Mouse (Mus musculus) T-helper 17 cell (primary cell): ENCODE data around the gene Tmed10.

ENCODE experiments used
- in situ Hi-C, 2 experiments: fragments of 300-600 bp; cut with MboI, MseI; formaldehyde crosslinking; loops; 1 replicate in 1 of 2; 2 replicates in 1 of 2; pipeline ENCODE4 v1.15.1; 2025; ENCODE audit warnings: high pct_unique_total_duplicates in 2 of 2

Gene Tmed10

GRCm38 (mm10) chr12:85374561-85375272, at the start of gene Tmed10:
Gene Tmed10, minus strand, starts transcription at chr12:85374847.
- in situ Hi-C loops = loop anchor here in 1 of 2 experiments (10.0 kb wide), 1 partner anchor 110 kb away; no protein-coding TSS in a partner anchor

GRCm38 (mm10) chr12:85423236-85423635, 48.6 kb upstream of the Tmed10 start:
- in situ Hi-C loops = loop anchor here in 1 of 2 experiments (10.0 kb wide), 1 partner anchor 1488 kb away; no protein-coding TSS in a partner anchor

GRCm38 (mm10) chr12:85422536-85422935, 47.9 kb upstream of the Tmed10 start:
- in situ Hi-C loops = loop anchor here in 1 of 2 experiments (10.0 kb wide), 1 partner anchor 1488 kb away; no protein-coding TSS in a partner anchor

DNA sequence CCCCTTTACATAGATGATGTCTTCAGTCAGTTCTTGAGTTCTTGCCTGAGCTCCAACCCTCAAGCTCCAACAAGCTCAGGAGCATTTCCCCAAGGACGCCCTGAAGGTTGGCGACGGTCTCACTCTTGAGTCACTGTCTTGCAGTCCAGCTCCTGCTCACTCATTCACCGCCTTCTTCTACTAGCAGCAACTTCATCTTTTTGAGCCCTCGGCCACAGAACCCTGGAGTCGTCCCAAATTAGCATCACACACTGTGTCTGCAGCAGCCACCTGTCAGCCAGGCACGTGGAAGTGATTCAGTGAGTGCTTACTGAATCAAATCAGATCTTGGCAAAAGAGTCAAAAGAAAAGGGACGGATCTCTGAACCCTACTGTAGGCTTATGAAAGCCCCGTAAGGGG, 46.3 kb upstream of the Tmed10 start:
- in situ Hi-C loops = loop anchor here in 1 of 2 experiments (10.0 kb wide), 1 partner anchor 1486 kb away; no protein-coding TSS in a partner anchor

- in situ Hi-C loops = loop anchor here in 1 of 2 experiments (10.0 kb wide), 1 partner anchor 1787 kb away; the partner anchor contains the start of gene Tmed8
Observed at GRCm38 (mm10) chr12:85417845-85418244, 43.2 kb upstream of the Tmed10 start.

- in situ Hi-C loops = loop anchor here in 1 of 2 experiments (10.0 kb wide), 1 partner anchor 1789 kb away; the partner anchor contains the start of gene Tmed8
Observed at GRCm38 (mm10) chr12:85416298-85416697, 41.7 kb upstream of the Tmed10 start.

DNA sequence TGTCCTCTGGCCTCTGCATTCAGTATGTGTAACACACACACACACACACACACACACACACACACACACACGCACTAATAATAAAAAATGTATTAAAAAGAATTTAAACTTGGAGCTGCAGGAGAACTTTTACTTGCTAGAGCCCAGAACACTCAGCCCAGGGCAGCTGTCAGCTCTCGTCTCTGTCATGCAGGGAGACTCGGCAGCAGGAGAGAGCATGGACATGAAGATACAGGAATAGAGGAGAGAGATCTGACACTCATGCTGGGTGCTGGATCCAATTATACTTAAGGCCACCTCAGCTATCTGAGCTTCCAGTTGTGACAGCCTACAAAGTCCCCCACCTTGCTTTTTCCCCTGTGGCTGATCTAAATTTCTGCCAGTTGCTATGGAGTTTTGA, 41.2 kb upstream of the Tmed10 start:
- in situ Hi-C loops = loop anchor here in 1 of 2 experiments (10.0 kb wide), 1 partner anchor 1789 kb away; the partner anchor contains the start of gene Tmed8

- in situ Hi-C loops = loop anchor here in 1 of 2 experiments (10.0 kb wide), 1 partner anchor 1794 kb away; the partner anchor contains the start of gene Tmed8
Observed at GRCm38 (mm10) chr12:85411136-85411535, 36.5 kb upstream of the Tmed10 start.

DNA sequence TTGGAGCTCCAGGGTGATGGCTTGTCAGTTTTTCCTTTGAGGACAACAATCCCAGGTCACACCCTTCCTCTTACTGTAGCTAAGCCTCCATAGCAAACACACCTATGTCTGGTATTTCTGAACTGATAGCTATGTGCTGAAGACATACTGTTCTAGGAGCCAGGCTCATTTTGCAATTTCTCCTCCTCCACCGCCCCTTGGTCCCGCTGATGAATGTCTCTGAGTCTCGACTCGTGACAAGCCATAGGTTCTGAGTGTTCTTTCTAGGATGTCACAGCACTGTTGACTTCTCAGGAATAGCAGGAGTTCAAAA, 23.3 kb upstream of the Tmed10 start:
- in situ Hi-C loops = no loop called here

GRCm38 (mm10) chr12:85397063-85397959, 22.7 kb upstream of the Tmed10 start:
- in situ Hi-C loops = no loop called here

- in situ Hi-C loops = no loop called here
Observed at GRCm38 (mm10) chr12:85393981-85394380, 19.3 kb upstream of the Tmed10 start.

GRCm38 (mm10) chr12:85393526-85393925, 18.9 kb upstream of the Tmed10 start:
- in situ Hi-C loops = no loop called here

- in situ Hi-C loops = no loop called here
Observed at GRCm38 (mm10) chr12:85391148-85391547, 16.5 kb upstream of the Tmed10 start.

DNA sequence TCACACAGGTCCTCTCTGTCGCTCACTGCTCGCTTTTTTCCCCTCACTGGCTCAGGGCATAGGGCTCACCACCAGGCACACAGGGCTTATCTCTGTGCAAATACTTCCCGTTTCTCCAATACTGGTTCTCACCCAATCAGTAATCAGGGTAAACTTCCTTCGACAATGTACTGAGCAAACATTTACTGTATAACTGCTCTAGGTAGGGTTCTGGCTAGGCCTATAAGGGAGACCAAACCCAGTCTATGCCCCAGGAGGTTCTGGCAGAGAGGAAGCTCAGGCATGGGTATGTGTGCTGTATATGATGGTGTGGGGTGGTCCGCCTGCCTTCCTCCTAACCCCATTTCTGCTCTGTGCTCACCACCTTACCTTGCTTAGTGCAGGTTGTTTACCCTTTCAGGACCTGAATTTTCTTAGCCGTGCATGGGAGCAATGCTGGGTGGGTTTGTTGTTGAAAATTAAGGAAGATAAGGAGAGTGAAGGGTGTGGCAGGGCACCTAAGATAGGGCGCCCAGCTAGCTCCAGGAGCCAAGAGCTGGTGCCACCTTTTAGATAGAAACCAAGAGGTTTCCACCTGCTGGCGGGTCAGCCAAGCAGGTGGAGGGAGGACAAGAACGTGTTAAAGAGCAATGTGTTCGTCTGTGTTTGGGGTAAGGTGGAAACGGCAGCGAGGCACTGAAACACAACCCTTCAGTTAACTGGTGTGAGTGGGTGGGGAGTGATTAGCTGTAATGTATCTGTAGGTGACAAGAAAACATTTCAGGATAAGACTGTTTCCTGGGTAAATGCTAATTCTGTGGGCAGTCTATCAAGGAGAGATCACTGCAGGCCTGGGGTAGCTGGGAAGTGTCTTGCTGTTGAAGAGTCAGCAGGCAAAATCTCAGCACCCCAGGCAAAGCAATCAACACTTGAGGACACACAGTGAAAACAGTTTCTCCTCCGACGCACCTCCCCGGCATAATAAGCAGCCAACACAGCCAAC, 14.8 kb upstream of the Tmed10 start:
- in situ Hi-C loops = loop anchor here in 1 of 2 experiments (10.0 kb wide), 1 partner anchor 95 kb away; no protein-coding TSS in a partner anchor

- in situ Hi-C loops = loop anchor here in 1 of 2 experiments (10.0 kb wide), 1 partner anchor 99 kb away; no protein-coding TSS in a partner anchor
Observed at GRCm38 (mm10) chr12:85385995-85386375, 11.3 kb upstream of the Tmed10 start.

DNA sequence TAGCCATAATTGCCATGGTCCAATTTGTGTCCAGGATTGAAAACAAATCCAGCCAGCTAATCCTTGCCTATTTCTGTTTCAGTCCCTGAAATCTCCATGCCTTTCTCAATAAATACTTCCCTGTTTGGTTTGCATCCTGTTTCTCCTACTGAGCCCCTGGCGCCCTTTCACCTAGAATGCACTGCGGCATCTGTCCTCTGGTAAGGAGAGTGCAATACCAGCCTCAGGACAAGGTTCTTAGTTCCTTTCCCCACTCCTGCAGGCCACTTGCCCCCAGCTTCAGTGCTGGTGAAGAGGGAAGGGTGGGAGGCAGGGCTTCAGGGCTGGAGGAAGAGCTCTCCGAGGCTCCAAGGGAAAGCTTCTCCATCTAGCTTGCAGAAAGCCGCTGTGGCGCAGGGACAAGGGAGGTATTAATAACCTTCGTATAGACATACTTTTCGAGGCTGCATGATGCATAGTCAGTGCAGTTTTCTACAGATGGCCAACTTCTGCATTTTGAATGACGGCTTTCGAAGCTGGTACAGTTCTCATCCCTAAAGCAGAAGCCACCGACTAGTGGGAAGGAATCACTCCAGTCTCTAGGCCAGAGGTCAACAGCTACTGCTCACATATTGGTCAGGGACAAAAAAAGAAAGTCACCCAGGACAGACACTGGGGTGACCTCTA, 10.8 kb upstream of the Tmed10 start:
- in situ Hi-C loops = loop anchor here in 1 of 2 experiments (10.0 kb wide), 1 partner anchor 99 kb away; no protein-coding TSS in a partner anchor

DNA sequence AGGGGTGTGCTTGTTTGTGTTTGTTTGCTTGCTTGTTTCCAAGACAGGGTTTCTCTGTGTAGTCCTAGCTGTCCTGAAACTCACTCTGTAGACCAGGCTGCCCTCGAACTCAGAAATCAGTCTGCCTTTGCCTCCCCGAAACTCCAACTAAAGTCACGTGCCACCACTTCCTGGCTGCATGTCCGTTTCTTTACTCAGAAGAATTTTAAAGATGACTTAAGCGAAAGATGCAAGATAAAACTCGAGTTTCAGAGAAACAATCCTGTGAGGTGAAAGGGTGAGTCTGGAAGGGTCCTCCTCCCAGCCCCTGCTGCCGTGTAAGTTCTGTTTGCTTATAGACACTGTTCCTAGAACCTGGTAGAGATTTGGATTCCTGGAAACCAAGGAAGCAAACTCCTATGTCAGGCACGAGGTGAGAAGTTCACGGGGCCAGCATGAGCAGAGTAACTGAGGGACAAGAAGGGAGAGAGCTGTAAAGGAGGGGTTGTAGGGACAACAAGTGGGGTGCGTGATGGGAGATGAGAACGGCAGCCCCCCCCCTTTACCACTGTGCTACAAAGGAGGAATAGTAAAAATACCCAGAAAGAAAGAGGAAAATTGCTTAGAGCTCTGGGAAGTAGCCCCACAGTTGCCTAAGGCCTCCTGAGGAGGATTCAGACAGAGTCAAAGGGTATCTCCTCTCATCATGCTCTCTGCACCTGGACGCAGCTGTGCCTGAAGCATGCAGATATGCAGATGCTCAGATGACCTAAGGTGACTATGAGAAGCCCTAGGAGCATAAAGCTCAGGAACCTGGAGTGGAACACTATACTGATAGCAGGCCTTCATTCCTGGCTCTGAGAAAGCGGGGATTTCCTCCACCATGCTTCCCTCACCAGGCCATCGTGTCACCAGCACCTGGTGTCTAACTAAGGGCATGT, 8.4 kb upstream of the Tmed10 start:
- in situ Hi-C loops = loop anchor here in 1 of 2 experiments (10.0 kb wide), 1 partner anchor 102 kb away; no protein-coding TSS in a partner anchor

GRCm38 (mm10) chr12:85381570-85381969, 6.9 kb upstream of the Tmed10 start:
- in situ Hi-C loops = loop anchor here in 1 of 2 experiments (10.0 kb wide), 1 partner anchor 103 kb away; no protein-coding TSS in a partner anchor

DNA sequence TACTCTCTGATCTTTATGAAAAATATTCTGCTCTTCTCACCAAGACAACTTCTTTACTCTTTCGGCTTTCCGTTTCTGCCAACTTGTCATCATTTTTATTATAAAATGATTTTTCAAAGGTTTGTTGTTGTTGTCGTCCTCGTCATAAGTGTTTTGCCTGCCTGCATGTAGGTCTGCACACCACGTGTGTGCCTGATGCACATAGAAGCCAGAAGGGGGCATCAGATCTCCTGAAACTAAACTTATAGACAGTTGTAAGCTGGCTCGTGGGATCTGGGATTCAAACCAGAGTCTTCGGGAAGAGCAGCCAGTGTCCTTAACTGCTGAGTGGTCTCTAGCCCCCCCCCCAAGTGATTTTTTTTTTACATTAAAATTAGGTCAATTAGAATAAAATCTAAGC, 6.3 kb upstream of the Tmed10 start:
- in situ Hi-C loops = loop anchor here in 1 of 2 experiments (10.0 kb wide), 1 partner anchor 104 kb away; no protein-coding TSS in a partner anchor
